Mouse (Mus musculus) ES-Bruce4 (cell line): ENCODE data around the gene Tiam1. TPM values are rescaled to one million over a fixed set of nuclear protein-coding genes. Genes with fewer than 3 reads are reported as not detected.

ENCODE experiments used
- H3K27ac ChIP-seq: 2 replicates; pipeline ENCODE4 v1.5.1; 2012; ENCODE audit warnings: low read length, inconsistent platforms; ENCODE audit not compliant: insufficient read depth
- H3K27me3 ChIP-seq: 2 replicates; pipeline ENCODE4 v1.6.1; 2012; ENCODE audit warnings: mild to moderate bottlenecking, low read length, inconsistent platforms; ENCODE audit not compliant: control insufficient read depth, poor library complexity, insufficient read depth, severe bottlenecking
- H3K36me3 ChIP-seq: 2 replicates; pipeline ENCODE4 v1.6.1; 2012; ENCODE audit warnings: inconsistent platforms, mild to moderate bottlenecking, low read length, moderate library complexity; ENCODE audit not compliant: control insufficient read depth, poor library complexity, insufficient read depth, severe bottlenecking
- H3K4me1 ChIP-seq: one replicate; pipeline ENCODE4 v1.8.1; 2011; ENCODE audit warnings: low read length; ENCODE audit not compliant: control insufficient read depth, insufficient read depth
- H3K4me3 ChIP-seq: 2 replicates; pipeline ENCODE4 v1.5.1; 2011; ENCODE audit warnings: low read depth, mild to moderate bottlenecking, low read length
- H3K9ac ChIP-seq: 2 replicates; pipeline ENCODE4 v1.6.1; 2012; ENCODE audit warnings: low read depth, mild to moderate bottlenecking, inconsistent platforms; ENCODE audit not compliant: poor library complexity, severe bottlenecking
- H3K9me3 ChIP-seq: replicated peaks from 2 replicates; pipeline ENCODE4 v1.6.1; 2012; ENCODE audit warnings: mild to moderate bottlenecking, low read length, inconsistent platforms; ENCODE audit not compliant: control insufficient read depth, poor library complexity, insufficient read depth, severe bottlenecking
- CTCF ChIP-seq: IDR thresholded peaks from one replicate; pipeline ENCODE4 v1.8.1; 2011; ENCODE audit warnings: low read depth, low read length
- EP300 ChIP-seq: IDR thresholded peaks from 2 replicates; pipeline ENCODE4 v1.6.1; 2011; ENCODE audit warnings: low read depth, low read length; ENCODE audit not compliant: insufficient read depth
- POLR2A ChIP-seq: IDR thresholded peaks from one replicate; pipeline ENCODE4 v1.8.1; 2011; ENCODE audit warnings: low read length; ENCODE audit not compliant: insufficient read depth
- polyA plus RNA-seq: library from polyadenylated mRNA; stranded (reverse); fragments of >200 nt; gene quantifications from 2 replicates; pipeline ENCODE4 v1.2.4, GENCODE M21; 2011; ENCODE audit warnings: low read depth; ENCODE audit not compliant: missing spikeins, insufficient read depth, insufficient read length

The Tiam1 gene
- polyA plus RNA-seq, 1 experiment = 24.4 TPM

GRCm38 (mm10) chr16:89980075-89980744 is 163.4 kb downstream of the Tiam1 start:
- H3K27me3 ChIP-seq = no peaks in the 10 kb centered on the region
- no peak overlapping the region for H3K27ac ChIP-seq
- H3K9ac ChIP-seq = no peak overlapping the region
- no peaks in the 10 kb centered on the region for H3K4me1 ChIP-seq
- H3K9me3 ChIP-seq = peaks cover 4% of the 10 kb centered on the region; the same call in 1 of the 2 replicates
- H3K36me3 ChIP-seq = no peaks in the 10 kb centered on the region
- no peak for TF ChIP-seq EP300
- no peak for TF ChIP-seq POLR2A
- TF ChIP-seq CTCF = no peak
- no peak overlapping the region for H3K4me3 ChIP-seq

- Histone ChIP-seq H3K27ac (no peak overlapping the region), H3K36me3 (no peaks in the 10 kb centered on the region), H3K9me3 (peaks cover 4% of the 10 kb centered on the region; the same call in 1 of the 2 replicates), H3K4me3 (no peak overlapping the region), H3K9ac (no peak overlapping the region), H3K27me3 (no peaks in the 10 kb centered on the region), H3K4me1 (no peaks in the 10 kb centered on the region)
- TF ChIP-seq CTCF = no peak
- no peak for TF ChIP-seq EP300
- TF ChIP-seq POLR2A = no peak
These were observed 168.1 kb downstream of the Tiam1 start for GRCm38 (mm10) chr16:89975441-89975840.

- Histone ChIP-seq H3K4me1 (no peaks in the 10 kb centered on the region), H3K27me3 (no peaks in the 10 kb centered on the region)
- no peak for TF ChIP-seq CTCF
- TF ChIP-seq EP300 = no peak
- no peak for TF ChIP-seq POLR2A
These were observed 169.5 kb downstream of the Tiam1 start for GRCm38 (mm10) chr16:89973814-89974712.

GRCm38 (mm10) chr16:89972854-89973487 is 170.6 kb downstream of the Tiam1 start:
- no peak overlapping the region for H3K27ac ChIP-seq
- peaks cover 4% of the 10 kb centered on the region; the same call in 1 of the 2 replicates for H3K9me3 ChIP-seq
- no peak overlapping the region for H3K4me3 ChIP-seq
- H3K4me1 ChIP-seq = no peaks in the 10 kb centered on the region
- no peaks in the 10 kb centered on the region for H3K36me3 ChIP-seq
- no peaks in the 10 kb centered on the region for H3K27me3 ChIP-seq
- TF ChIP-seq EP300 = no peak
- TF ChIP-seq CTCF = no peak
- TF ChIP-seq POLR2A = no peak
- H3K9ac ChIP-seq = no peak overlapping the region

More at GRCm38 (mm10) chr16:89973814-89974712, 169.5 kb downstream of the Tiam1 start:
- no peak overlapping the region for H3K9ac ChIP-seq
- H3K27ac ChIP-seq = no peak overlapping the region
- no peak overlapping the region for H3K4me3 ChIP-seq
- H3K9me3 ChIP-seq = peaks cover 4% of the 10 kb centered on the region; the same call in 1 of the 2 replicates
- H3K36me3 ChIP-seq = no peaks in the 10 kb centered on the region

- no peak overlapping the region for H3K27ac ChIP-seq
- H3K9me3 ChIP-seq = peaks cover 4% of the 10 kb centered on the region; the same call in 1 of the 2 replicates
- H3K9ac ChIP-seq = no peak overlapping the region
- H3K27me3 ChIP-seq = no peaks in the 10 kb centered on the region
- no peak overlapping the region for H3K4me3 ChIP-seq
- H3K36me3 ChIP-seq = no peaks in the 10 kb centered on the region
- no peak for TF ChIP-seq CTCF
- TF ChIP-seq EP300 = no peak
- no peak for TF ChIP-seq POLR2A
- H3K4me1 ChIP-seq = no peaks in the 10 kb centered on the region
These were observed 171.6 kb downstream of the Tiam1 start for GRCm38 (mm10) chr16:89972018-89972417.
